21 mouse cellular contexts compared by ENCODE assay signal in the genomic region with DNA sequence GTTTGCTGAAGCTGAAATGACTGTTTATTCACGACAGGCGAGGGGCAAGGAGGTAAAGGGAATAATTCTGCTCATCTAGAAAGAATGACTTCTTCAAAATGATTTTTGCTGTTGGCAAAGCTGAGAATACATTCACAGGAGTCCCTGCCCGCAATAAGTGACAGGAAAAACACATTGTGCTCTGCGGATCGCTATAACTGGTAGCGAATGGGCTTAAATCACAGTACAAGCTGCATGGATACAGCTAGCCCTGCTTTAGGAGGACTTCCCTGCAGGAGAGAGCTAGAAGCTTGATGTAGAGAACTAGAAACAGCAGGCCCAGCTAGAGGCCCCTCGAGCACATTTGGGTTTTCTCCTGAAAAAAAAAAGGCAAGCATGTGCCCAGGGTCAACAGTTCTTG.
DNase-seq lines count a peak whose midpoint lies in the region; ATAC-seq and TF ChIP-seq lines count a peak whose summit lies in the region.
"Had no signal": no experiment of that assay in that cellular context is flagged by ENCODE, and none has a peak within 500 bp of the region (broad histone marks: within the 10 kb centered on the region; RNA-seq: fewer than 3 reads in every experiment).

No protein-coding gene starts in this region.

- H3K9me3 ChIP-seq in forebrain, postnatal 0 days (ENCODE audit: low read length) = no peaks in the 10 kb centered on the region
- H3K9me3 ChIP-seq in forebrain, embryonic 10.5 days = no peaks in the 10 kb centered on the region
- H3K9me3 ChIP-seq in midbrain, embryonic 15.5 days = 0 out of 2 replicates have a peak, but pooled peaks cover 4% of the 10 kb centered on the region
- no peaks in the 10 kb centered on the region for H3K9me3 ChIP-seq in midbrain, embryonic 14.5 days (ENCODE audit: control insufficient read depth, low read length)
- no peaks in the 10 kb centered on the region for H3K9me3 ChIP-seq in neural tube, embryonic 15.5 days (replicated peaks)
- H3K9me3 ChIP-seq: embryonic facial prominence, embryonic 15.5 days; G1E; midbrain, embryonic 10.5 days; neural tube, embryonic 12.5 days had no signal

- H3K27ac ChIP-seq in forebrain, postnatal 0 days (ENCODE audit: low read depth, low read length) = no peak overlapping the region
- no peak overlapping the region for H3K27ac ChIP-seq in forebrain, embryonic 10.5 days
- peak overlapping the region; percentile 92 for H3K27ac ChIP-seq in layer of hippocampus, adult 2 months
- 0 out of 2 replicates have a peak overlapping the region, but pooled peaks have one; percentile 8 for H3K27ac ChIP-seq in midbrain, embryonic 15.5 days
- H3K27ac ChIP-seq in midbrain, embryonic 14.5 days (replicated peaks; ENCODE audit: low read depth, low read length) = no peak overlapping the region
- peak overlapping the region; percentile 38 for H3K27ac ChIP-seq in neural tube, embryonic 15.5 days (replicated peaks)
- H3K27ac ChIP-seq: embryonic facial prominence, embryonic 15.5 days; kidney, postnatal 0 days; limb, embryonic 12.5 days; liver, embryonic 13.5 days; macrophage; midbrain, embryonic 10.5 days; neural tube, embryonic 12.5 days; stomach, postnatal 0 days had no signal

- H3K27me3 ChIP-seq in forebrain, postnatal 0 days (ENCODE audit: insufficient read depth, low read length) = no peaks in the 10 kb centered on the region
- H3K27me3 ChIP-seq in forebrain, embryonic 10.5 days (ENCODE audit: poor library complexity, severe bottlenecking) = no peaks in the 10 kb centered on the region
- no peaks in the 10 kb centered on the region for H3K27me3 ChIP-seq in midbrain, embryonic 15.5 days (replicated peaks)
- H3K27me3 ChIP-seq in midbrain, embryonic 14.5 days (ENCODE audit: control insufficient read depth, insufficient read depth, low read length) = no peaks in the 10 kb centered on the region
- no peaks in the 10 kb centered on the region for H3K27me3 ChIP-seq in neural tube, embryonic 15.5 days (replicated peaks)
- H3K27me3 ChIP-seq: embryonic facial prominence, embryonic 15.5 days; heart, embryonic 12.5 days; limb, embryonic 12.5 days; liver, embryonic 13.5 days; neural tube, embryonic 12.5 days had no signal

- no peak overlapping the region for H3K9ac ChIP-seq in forebrain, postnatal 0 days
- H3K9ac ChIP-seq in midbrain, embryonic 15.5 days = no peak overlapping the region
- no peak overlapping the region for H3K9ac ChIP-seq in midbrain, embryonic 14.5 days (replicated peaks; ENCODE audit: low read length)
- no peak overlapping the region for H3K9ac ChIP-seq in neural tube, embryonic 15.5 days (replicated peaks)
- H3K9ac ChIP-seq: embryonic facial prominence, embryonic 15.5 days; heart, embryonic 12.5 days; limb, embryonic 12.5 days; liver, embryonic 13.5 days; neural tube, embryonic 12.5 days had no signal

- peak; percentile 62; the same call in 1 of the 2 replicates for ATAC-seq in forebrain, postnatal 0 days
- no peak for ATAC-seq in midbrain, embryonic 15.5 days (replicated peaks)
- ATAC-seq in midbrain, embryonic 14.5 days (ENCODE audit: low FRiP score, low TSS enrichment) = no peak
- no peak for ATAC-seq in neural tube, embryonic 15.5 days (ENCODE audit: low FRiP score)

- 44% methylated on average over 7 of the region's 7 CpGs for WGBS in forebrain, postnatal 0 days
- 89% methylated on average over 7 of the region's 7 CpGs for WGBS in forebrain, embryonic 10.5 days
- 78% methylated on average over 7 of the region's 7 CpGs for WGBS in midbrain, embryonic 15.5 days
- WGBS in midbrain, embryonic 14.5 days = 88% methylated on average over 7 of the region's 7 CpGs
- WGBS in neural tube, embryonic 15.5 days = 75% methylated on average over 7 of the region's 7 CpGs

- H3K4me1 ChIP-seq in forebrain, postnatal 0 days (ENCODE audit: insufficient read depth) = peaks cover 10% of the 10 kb centered on the region; the same call in 1 of the 2 replicates
- peaks cover 10% of the 10 kb centered on the region for H3K4me1 ChIP-seq in forebrain, embryonic 10.5 days
- H3K4me1 ChIP-seq in midbrain, embryonic 15.5 days = peaks cover 12% of the 10 kb centered on the region; the same call in 1 of the 2 replicates
- peaks cover 6% of the 10 kb centered on the region; the same call in 1 of the 2 replicates for H3K4me1 ChIP-seq in midbrain, embryonic 14.5 days (ENCODE audit: control insufficient read depth, insufficient read depth, low read length)
- peaks cover 19% of the 10 kb centered on the region for H3K4me1 ChIP-seq in neural tube, embryonic 15.5 days
- H3K4me1 ChIP-seq: embryonic facial prominence, embryonic 15.5 days; liver, embryonic 13.5 days; neural tube, embryonic 12.5 days had no signal

- no peak for TF ChIP-seq CTCF in forebrain, postnatal 0 days (IDR thresholded peaks at IDR 0.05; ENCODE audit: low read depth)
- no peak for TF ChIP-seq CTCF in layer of hippocampus, adult 2 months (conservative IDR thresholded peaks at IDR 0.05)

- no peaks in the 10 kb centered on the region for H3K36me3 ChIP-seq in forebrain, postnatal 0 days (ENCODE audit: insufficient read depth)
- no peaks in the 10 kb centered on the region for H3K36me3 ChIP-seq in forebrain, embryonic 10.5 days (replicated peaks)
- H3K36me3 ChIP-seq in midbrain, embryonic 15.5 days (replicated peaks) = no peaks in the 10 kb centered on the region
- no peaks in the 10 kb centered on the region for H3K36me3 ChIP-seq in midbrain, embryonic 14.5 days (ENCODE audit: control insufficient read depth, insufficient read depth, low read length)
- no peaks in the 10 kb centered on the region for H3K36me3 ChIP-seq in neural tube, embryonic 15.5 days
- H3K36me3 ChIP-seq: embryonic facial prominence, embryonic 15.5 days; limb, embryonic 12.5 days; liver, embryonic 13.5 days; midbrain, embryonic 10.5 days; neural tube, embryonic 12.5 days had no signal

- no peak for DNase-seq in forebrain, postnatal 0 days
- DNase-seq in forebrain, embryonic 10.5 days (ENCODE audit: extremely low spot score, low spot score) = no peak
- DNase-seq in layer of hippocampus, adult 2 months (ENCODE audit: low spot score in 2 of 2) = peak in 1 of 2 experiments; percentile 34
- no peak for DNase-seq in layer of hippocampus, postnatal 25 days (ENCODE audit: extremely low spot score in 1 of 2, low spot score in 1 of 2)
- DNase-seq in midbrain, embryonic 14.5 days = no peak
- DNase-seq in cerebellum, postnatal 4 days (ENCODE audit: low spot score in 2 of 2) = no peak
- DNase-seq: adrenal gland, postnatal 14 days; cerebellum, adult 11-12 months; kidney, adult 18-20 months; liver, embryonic 13.5 days had no signal

- H3K4me3 ChIP-seq in forebrain, postnatal 0 days (ENCODE audit: low read depth, low read length) = no peak overlapping the region
- no peak overlapping the region for H3K4me3 ChIP-seq in forebrain, embryonic 10.5 days
- H3K4me3 ChIP-seq in layer of hippocampus, adult 2 months = no peak overlapping the region
- no peak overlapping the region for H3K4me3 ChIP-seq in midbrain, embryonic 15.5 days
- no peak overlapping the region for H3K4me3 ChIP-seq in midbrain, embryonic 14.5 days (replicated peaks; ENCODE audit: low read depth, low read length)
- H3K4me3 ChIP-seq in neural tube, embryonic 15.5 days (replicated peaks) = no peak overlapping the region
- H3K4me3 ChIP-seq: embryonic facial prominence, embryonic 15.5 days; heart, embryonic 12.5 days; limb, embryonic 12.5 days; liver, embryonic 13.5 days; midbrain, embryonic 10.5 days; neural tube, embryonic 12.5 days had no signal

- no peak overlapping the region for H3K4me2 ChIP-seq in forebrain, postnatal 0 days (ENCODE audit: low read depth)
- H3K4me2 ChIP-seq in midbrain, embryonic 15.5 days = no peak overlapping the region
- no peak overlapping the region for H3K4me2 ChIP-seq in midbrain, embryonic 14.5 days (ENCODE audit: low read length)
- no peak overlapping the region for H3K4me2 ChIP-seq in neural tube, embryonic 15.5 days
- H3K4me2 ChIP-seq: embryonic facial prominence, embryonic 15.5 days; heart, embryonic 12.5 days; limb, embryonic 12.5 days; liver, embryonic 13.5 days; neural tube, embryonic 12.5 days had no signal

Comparison
In these comparisons a context has a peak if more than half of its experiments do, and no peak if none do; other contexts are left out.
1. H3K27ac ChIP-seq: peak in layer of hippocampus, adult 2 months (single experiment), midbrain, embryonic 15.5 days (single experiment) and neural tube, embryonic 15.5 days (single experiment); none in forebrain, postnatal 0 days (single experiment), forebrain, embryonic 10.5 days (single experiment) and midbrain, embryonic 14.5 days (single experiment).